Mouse (Mus musculus) kidney, adult 2 months (tissue): ENCODE data around the gene Nol3. TPM values are rescaled to one million over a fixed set of nuclear protein-coding genes. Genes with fewer than 3 reads are reported as not detected.
A peak's percentile ranks its signal among the peaks of the same experiment; 100 is the strongest.

Experiments used
- DNase-seq: peaks from one replicate; pipeline ENCODE4 v3.0.0; 2021
- H3K27ac ChIP-seq: fragments of 200-500 bp; 2 replicates; pipeline ENCODE4 v1.5.1; 2012; ENCODE audit warnings: low read depth, low read length, control low read depth, inconsistent platforms; ENCODE audit not compliant: insufficient read depth
- H3K27me3 ChIP-seq: fragments of 200-500 bp; replicated peaks from 2 replicates; pipeline ENCODE4 v1.6.1; 2012; ENCODE audit warnings: mild to moderate bottlenecking, moderate library complexity, low read length, inconsistent platforms; ENCODE audit not compliant: control insufficient read depth, insufficient read depth
- H3K36me3 ChIP-seq: fragments of 200-500 bp; 2 replicates; pipeline ENCODE4 v1.6.1; 2012; ENCODE audit warnings: mild to moderate bottlenecking, moderate library complexity, low read length, inconsistent platforms; ENCODE audit not compliant: control insufficient read depth, insufficient read depth
- H3K4me1 ChIP-seq: fragments of 200-500 bp; 2 replicates; pipeline ENCODE4 v1.6.1; 2011; ENCODE audit warnings: low read length; ENCODE audit not compliant: control insufficient read depth, insufficient read depth
- H3K4me3 ChIP-seq: fragments of 200-500 bp; 2 replicates; pipeline ENCODE4 v1.5.1; 2011; ENCODE audit warnings: mild to moderate bottlenecking, low read depth, low read length, control low read depth; ENCODE audit not compliant: insufficient read depth
- CTCF ChIP-seq: fragments of 200-500 bp; conservative IDR thresholded peaks from 2 replicates; pipeline ENCODE4 v1.5.1; 2011; ENCODE audit warnings: low read depth, mild to moderate bottlenecking, control low read depth, low read length, moderate library complexity, mixed read lengths; ENCODE audit not compliant: insufficient read depth, insufficient read length
- POLR2A ChIP-seq: fragments of 200-500 bp; IDR thresholded peaks from one replicate; pipeline ENCODE4 v1.6.1; 2011; ENCODE audit warnings: low read depth, low read length, control low read depth
- WGBS: fragments of 180-500 bp; shearing (Covaris S2); methylation state at CpG from one replicate; pipeline ENCODE4 v1.1.7; 2018; 5-methylcytosine and 5-hydroxymethylcytosine counted together
- polyA plus RNA-seq: library from polyadenylated mRNA; depleted of rRNA; stranded (reverse); fragments of >200 nt; gene quantifications from 2 replicates; pipeline ENCODE4 v1.2.3, GENCODE M21; 2012

Gene Nol3
- polyA plus RNA-seq, 1 experiment: 5.6 TPM

- Histone ChIP-seq H3K27me3 (no peaks in the 10 kb centered on the region), H3K4me1 (peaks cover 3% of the 10 kb centered on the region; the same call in 1 of the 2 replicates), H3K36me3 (peaks cover 1% of the 10 kb centered on the region), H3K27ac (no peak overlapping the region), H3K4me3 (peak overlapping the region; percentile 56)
- 33% methylated on average over 39 of the region's 39 CpGs for WGBS
- no peak for DNase-seq
- TF ChIP-seq POLR2A (no peak), CTCF (no peak)
These were observed 5.6 kb upstream of the Nol3 start for GRCm38 (mm10) chr8:105270101-105270915.

GRCm38 (mm10) chr8:105270916-105271186 lies 5.1 kb upstream of the Nol3 start:
- WGBS: 27% methylated on average over 11 of the region's 11 CpGs
- Histone ChIP-seq H3K4me1 (peaks cover 3% of the 10 kb centered on the region; the same call in 1 of the 2 replicates), H3K36me3 (peaks cover 1% of the 10 kb centered on the region), H3K27me3 (no peaks in the 10 kb centered on the region), H3K27ac (no peak overlapping the region), H3K4me3 (no peak overlapping the region)
- DNase-seq: no peak
- no peak for TF ChIP-seq CTCF
- TF ChIP-seq POLR2A: no peak

GRCm38 (mm10) chr8:105275387-105275786 lies 553 bp upstream of the Nol3 start:
- Histone ChIP-seq H3K27me3 (no peaks in the 10 kb centered on the region), H3K4me3 (no peak overlapping the region), H3K36me3 (no peaks in the 10 kb centered on the region), H3K4me1 (no peaks in the 10 kb centered on the region; the same call in 1 of the 2 replicates), H3K27ac (no peak overlapping the region)
- 12% methylated on average over 11 of the region's 11 CpGs for WGBS
- no peak for DNase-seq
- TF ChIP-seq POLR2A (no peak), CTCF (no peak)

- WGBS: 6% methylated on average over 30 of the region's 30 CpGs
- Histone ChIP-seq H3K4me1 (no peaks in the 10 kb centered on the region; the same call in 1 of the 2 replicates), H3K4me3 (peak overlapping the region; percentile 20), H3K36me3 (no peaks in the 10 kb centered on the region), H3K27me3 (no peaks in the 10 kb centered on the region), H3K27ac (no peak overlapping the region)
- peak; percentile 45 for DNase-seq
- TF ChIP-seq CTCF (no peak), POLR2A (no peak)
These were observed 566 bp downstream of the Nol3 start for GRCm38 (mm10) chr8:105276292-105277120.

- Histone ChIP-seq H3K4me3 (peak overlapping the region; percentile 6; the same call in 1 of the 2 replicates), H3K27me3 (no peaks in the 10 kb centered on the region), H3K36me3 (no peaks in the 10 kb centered on the region), H3K4me1 (no peaks in the 10 kb centered on the region; the same call in 1 of the 2 replicates), H3K27ac (no peak overlapping the region)
- TF ChIP-seq CTCF (peak; percentile 43; the same call in 1 of the 2 replicates), POLR2A (no peak)
- 4% methylated on average over 28 of the region's 28 CpGs for WGBS
- peak; percentile 95 for DNase-seq
These were observed 3.0 kb downstream of the Nol3 start for GRCm38 (mm10) chr8:105278911-105279334.

GRCm38 (mm10) chr8:105280567-105280966 lies 4.6 kb downstream of the Nol3 start:
- WGBS: 82% methylated on average over 3 of the region's 3 CpGs
- no peaks in the 10 kb centered on the region for H3K27me3 ChIP-seq
- TF ChIP-seq POLR2A (no peak), CTCF (no peak)

GRCm38 (mm10) chr8:105281821-105282220 lies 5.9 kb downstream of the Nol3 start:
- TF ChIP-seq POLR2A (no peak), CTCF (no peak)
- DNase-seq: no peak
- 94% methylated on average over 12 of the region's 12 CpGs for WGBS

More at GRCm38 (mm10) chr8:105280567-105280966, 4.6 kb downstream of the Nol3 start:
- Histone ChIP-seq H3K4me1 (no peaks in the 10 kb centered on the region; the same call in 1 of the 2 replicates), H3K4me3 (no peak overlapping the region), H3K36me3 (no peaks in the 10 kb centered on the region), H3K27ac (no peak overlapping the region)
- no peak for DNase-seq

More at GRCm38 (mm10) chr8:105281821-105282220, 5.9 kb downstream of the Nol3 start:
- H3K4me1 ChIP-seq: no peaks in the 10 kb centered on the region; the same call in 1 of the 2 replicates
- no peaks in the 10 kb centered on the region for H3K27me3 ChIP-seq
- no peaks in the 10 kb centered on the region for H3K36me3 ChIP-seq
- no peak overlapping the region for H3K27ac ChIP-seq
- no peak overlapping the region for H3K4me3 ChIP-seq
